Mouse (Mus musculus) thymus, postnatal 0 days (tissue): ENCODE measurements around the gene Nek1. TPM values are rescaled to one million over a fixed set of nuclear protein-coding genes. Genes with fewer than 3 reads are reported as not detected.

Experiments used
- DNase-seq: peaks from one replicate; pipeline ENCODE4 v3.0.0-alpha.2; 2015; ENCODE audit warnings: low spot score
- polyA plus RNA-seq: library from polyadenylated mRNA; unstranded; fragments of >200 nt; fragmentation: Nextera tagmentation; extraction: Ambion mirVana; gene quantifications from 2 replicates; pipeline ENCODE4 v1.2.1, GENCODE M21; 2015

The Nek1 gene
- 9.5 and 11.8 TPM in 2 replicates for polyA plus RNA-seq

DNA sequence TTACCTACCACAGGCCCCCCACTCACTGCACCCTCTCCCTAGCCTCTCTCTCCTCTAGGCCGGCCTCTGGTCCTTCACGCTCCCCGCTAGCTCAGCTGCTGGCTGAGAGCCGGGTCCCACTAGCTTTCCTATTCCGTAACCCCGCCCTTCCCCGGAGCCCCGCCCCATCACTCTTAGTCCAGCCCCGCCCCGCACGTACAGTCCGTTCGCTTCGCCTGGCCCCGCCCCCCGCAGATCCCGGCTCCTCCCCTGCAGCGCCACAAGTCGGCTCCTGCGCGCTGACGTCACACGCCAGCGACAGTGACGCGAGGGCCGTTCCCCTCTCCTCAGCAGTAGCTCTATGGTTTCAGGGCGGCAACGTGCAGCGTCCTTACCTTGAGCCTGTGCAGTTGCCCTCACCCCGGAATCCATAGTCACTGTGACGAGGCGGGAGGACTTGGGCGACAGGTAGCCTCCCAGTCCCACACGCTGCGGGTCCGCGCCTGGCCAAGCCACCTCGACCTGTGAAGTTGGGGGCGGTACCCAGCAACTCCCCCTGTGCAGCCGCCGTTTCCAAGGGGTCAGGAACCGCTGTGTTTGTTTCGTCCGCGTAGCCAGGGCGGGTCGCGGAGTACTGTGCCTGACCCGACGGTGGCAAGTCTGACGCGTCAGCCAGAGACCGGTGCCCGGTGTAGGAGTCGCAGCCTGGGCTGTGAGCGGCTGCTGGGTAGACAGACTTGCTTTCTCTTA is at the start of gene Nek1:
Gene Nek1 (plus strand): TSS at position 286 of the 729 bp plus-strand sequence.
- peak; percentile 98 for DNase-seq

DNA sequence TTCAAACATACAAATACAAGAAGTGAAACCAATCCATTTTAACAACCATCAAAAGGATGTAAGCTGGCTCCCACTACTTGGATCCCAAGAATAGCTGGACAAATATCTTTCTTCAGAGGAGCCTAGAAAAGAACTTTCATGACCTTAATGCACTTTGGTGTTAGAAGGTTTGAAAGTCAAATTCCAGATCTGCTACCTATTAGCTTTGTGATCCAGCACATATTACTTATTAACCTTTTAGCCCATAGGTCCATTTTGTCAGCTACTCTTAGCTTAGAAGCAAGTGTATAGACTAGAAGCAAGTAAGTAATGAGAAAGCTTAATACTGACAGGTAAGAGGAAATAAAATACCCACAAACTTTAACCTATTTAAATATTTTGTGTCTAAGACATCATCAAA is 45.5 kb upstream of the Nek1 start:
- DNase-seq: no peak

DNA sequence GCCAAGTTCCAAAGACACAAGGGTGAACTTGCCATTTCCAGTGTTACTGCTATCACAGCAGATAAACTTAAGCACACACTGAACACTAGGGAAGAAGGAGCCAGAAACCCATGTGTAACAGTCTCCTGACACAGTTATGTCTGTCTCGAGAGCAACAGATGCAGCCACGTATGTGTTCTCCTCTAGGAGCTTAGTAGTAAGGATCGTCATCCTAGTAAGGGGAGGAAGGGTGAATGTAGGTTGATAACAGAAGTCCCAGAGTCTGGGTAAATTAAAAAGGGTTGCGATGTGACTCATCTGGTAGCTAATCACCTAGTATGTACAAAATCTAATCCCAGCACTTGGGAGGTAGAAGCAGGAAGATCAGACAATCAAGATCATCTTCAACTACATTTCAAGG is 43.1 kb upstream of the Nek1 start:
- DNase-seq: no peak

GRCm38 (mm10) chr8:60951271-60951670 is 41.7 kb upstream of the Nek1 start:
- DNase-seq: no peak

- no peak for DNase-seq
These were observed 41.2 kb upstream of the Nek1 start for GRCm38 (mm10) chr8:60951757-60952156.

GRCm38 (mm10) chr8:60952803-60953202 is 40.2 kb upstream of the Nek1 start:
- no peak for DNase-seq

DNA sequence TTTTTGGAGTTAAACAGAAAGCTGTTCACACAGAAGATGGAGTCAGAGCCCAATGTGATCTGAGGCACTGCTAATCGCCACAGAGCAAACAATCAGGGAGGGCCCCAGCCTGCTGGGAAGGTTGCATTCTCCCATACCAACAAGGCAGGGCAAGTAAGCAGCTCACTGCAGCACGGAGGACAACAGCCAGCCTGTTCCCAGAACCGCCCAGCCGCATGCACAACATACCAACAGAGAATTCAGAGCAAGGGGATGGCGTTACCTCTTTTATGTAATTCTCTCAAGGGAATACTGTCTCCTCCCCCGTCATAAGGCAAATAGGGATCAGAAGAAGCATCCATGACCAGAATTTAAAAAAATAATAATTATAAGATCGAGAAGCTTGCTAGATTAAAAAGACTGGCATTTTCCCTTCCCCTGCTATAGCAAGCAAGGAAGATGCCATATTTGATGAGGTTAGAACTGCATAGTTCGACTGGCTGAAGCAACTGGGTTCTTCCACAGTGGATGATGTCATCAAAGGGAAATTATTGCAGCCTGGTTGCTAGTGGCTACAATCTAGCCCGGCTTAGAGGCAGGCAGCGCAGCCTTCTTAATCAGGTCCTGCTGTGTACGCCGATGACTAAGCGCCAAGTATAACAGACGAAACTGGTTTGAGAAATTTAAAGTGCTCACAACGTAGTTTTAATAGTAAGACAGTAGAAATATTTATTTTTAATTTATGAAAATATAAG is 38.5 kb upstream of the Nek1 start:
- no peak for DNase-seq

GRCm38 (mm10) chr8:60956847-60957246 is 36.1 kb upstream of the Nek1 start:
- no peak for DNase-seq

DNA sequence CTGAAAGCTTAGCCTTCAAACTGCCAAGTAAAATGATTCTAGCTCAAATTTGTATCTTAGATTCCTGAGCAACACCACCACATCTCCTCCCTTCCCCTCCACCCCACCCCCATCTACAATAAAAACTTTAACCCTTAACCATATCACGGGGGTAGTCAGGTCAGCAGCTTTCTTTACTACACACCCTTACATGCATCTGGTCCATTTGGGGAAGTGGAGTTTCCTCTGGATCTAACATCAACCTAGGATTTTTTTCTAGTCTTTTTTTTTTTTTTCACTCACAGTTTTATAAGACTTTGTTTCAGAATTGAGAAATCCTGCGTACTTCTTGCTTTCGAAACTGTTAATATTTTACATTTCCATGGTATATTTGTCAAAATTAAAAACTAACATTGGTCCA is 30.2 kb upstream of the Nek1 start:
- no peak for DNase-seq

DNA sequence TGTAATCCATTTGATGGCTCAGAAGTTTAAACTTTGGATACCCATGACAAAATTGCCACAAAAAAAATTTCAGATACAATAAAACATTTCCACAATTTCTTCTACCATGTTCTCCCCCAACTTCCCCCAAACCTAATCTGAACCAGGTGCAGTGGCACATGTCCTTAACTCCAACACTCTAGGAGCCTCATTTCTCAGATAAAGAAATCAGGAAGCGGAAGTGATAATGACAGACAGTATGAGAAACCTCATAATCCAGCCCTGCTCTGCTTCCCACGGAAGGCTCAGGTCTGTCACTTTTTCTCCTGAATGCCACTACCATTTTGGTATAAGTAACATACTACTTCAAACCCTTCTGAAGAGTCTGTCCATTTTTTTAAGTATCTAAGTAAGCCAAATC is 29.1 kb upstream of the Nek1 start:
- DNase-seq: no peak

DNA sequence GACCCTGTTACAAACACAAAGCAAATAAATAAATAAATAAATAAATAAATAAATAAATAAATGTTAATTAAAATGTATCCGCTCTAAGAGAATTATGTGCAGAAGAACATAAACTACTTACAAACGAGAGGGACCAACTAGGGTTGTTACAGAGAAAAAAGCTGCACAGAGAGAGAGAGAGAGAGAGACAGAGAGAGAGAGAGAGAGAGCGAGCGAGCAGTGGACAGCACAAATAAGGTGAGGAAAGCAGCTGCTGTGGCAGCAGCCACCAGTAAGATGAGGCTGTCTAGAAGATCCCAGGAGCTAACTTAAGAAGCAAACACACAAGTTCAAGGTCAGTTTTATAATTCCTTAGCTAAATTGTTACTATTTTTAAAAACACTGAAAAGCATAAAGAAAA is 28.5 kb upstream of the Nek1 start:
- no peak for DNase-seq

DNA sequence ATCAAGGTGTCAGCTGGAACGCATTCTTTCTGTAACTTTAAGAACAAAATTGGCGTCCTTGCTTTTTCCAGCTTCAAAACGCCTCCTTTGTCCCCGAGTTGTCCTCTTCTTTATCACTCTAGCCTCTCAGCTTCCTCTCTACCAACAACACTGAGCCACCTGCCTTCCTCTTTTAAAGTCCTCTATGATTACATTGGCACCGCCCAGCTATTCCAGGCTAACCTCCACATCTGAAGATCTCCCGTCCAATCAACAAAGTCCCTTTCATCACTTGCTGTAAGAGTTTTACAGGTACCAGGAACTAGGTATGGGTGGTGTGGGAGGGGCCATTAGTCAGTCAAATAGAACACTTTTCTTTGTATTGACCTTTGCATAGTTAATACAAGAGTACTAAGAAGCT is 27.7 kb upstream of the Nek1 start:
- no peak for DNase-seq

- DNase-seq: no peak
These were observed 27.3 kb upstream of the Nek1 start for GRCm38 (mm10) chr8:60965741-60966140.

GRCm38 (mm10) chr8:60969091-60969490 is 23.9 kb upstream of the Nek1 start:
- DNase-seq: no peak

- DNase-seq: no peak
These were observed 21.2 kb upstream of the Nek1 start for GRCm38 (mm10) chr8:60971808-60972207.

DNA sequence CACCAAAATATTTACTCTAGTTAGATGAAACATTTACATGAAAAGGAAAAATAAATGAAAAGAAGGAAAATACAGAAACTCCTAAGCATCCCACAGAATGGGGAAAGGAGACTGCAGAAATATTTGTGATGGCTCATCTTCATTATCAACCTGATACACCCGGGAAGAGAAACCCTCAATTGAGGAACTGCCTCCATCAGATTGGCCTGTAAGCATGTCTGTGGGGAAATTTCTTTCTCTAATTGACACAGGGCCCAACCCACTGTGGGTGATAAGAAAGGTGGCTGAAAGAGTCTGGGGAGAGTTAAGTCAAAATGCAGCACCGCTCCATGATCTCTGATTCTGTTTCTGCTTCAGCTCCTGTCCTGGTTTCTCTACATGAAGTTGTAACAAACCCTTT is 19.5 kb upstream of the Nek1 start:
- DNase-seq: no peak

DNA sequence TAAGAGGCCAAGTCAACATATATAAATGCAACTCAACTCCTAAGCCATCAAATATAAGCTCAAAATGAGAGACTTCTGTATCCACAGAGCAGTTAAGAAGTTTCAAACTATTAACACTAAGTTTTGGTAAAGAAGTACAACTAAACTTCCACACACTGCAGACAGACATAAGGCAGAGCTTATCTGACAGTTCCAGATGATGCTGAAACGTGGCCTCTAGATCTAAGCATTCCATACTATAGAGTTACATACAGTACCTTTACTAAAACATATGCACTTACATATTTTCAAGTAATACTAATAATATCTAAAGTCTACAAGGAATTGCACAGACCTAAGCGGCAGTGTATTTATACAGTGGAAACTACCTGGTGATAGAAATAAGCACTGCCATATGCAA is 18.2 kb upstream of the Nek1 start:
- no peak for DNase-seq

GRCm38 (mm10) chr8:60976818-60977217 is 16.2 kb upstream of the Nek1 start:
- no peak for DNase-seq

DNA sequence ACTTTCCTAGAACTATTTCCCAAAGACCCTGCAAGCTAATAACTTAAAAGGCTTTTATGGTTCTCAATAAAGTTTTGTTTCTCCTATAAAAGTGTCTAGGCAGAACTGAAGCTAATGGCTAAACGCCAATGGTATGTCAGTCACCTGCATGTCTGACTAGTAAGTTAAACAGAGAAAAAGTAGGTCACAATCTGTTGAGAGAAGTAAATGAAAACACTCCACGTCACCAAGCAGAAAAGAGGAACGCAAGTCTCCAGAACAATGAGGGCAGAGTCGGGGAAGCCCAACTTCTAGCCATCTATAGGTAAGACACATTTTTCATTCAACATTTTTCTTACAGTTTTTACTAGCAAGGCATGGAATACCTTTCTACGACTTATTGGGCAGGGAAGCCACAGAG is 14.5 kb upstream of the Nek1 start:
- DNase-seq: peak; percentile 22

- no peak for DNase-seq
These were observed 11.6 kb upstream of the Nek1 start for GRCm38 (mm10) chr8:60981388-60981787.

GRCm38 (mm10) chr8:60982701-60983687 is 10.0 kb upstream of the Nek1 start, which contains the start of gene Clcn3:
Clcn3 (minus strand) TSS chr8:60983300.
- DNase-seq: peak; percentile 99

- no peak for DNase-seq
These were observed 9.3 kb upstream of the Nek1 start for GRCm38 (mm10) chr8:60983688-60984079.
